Mouse (Mus musculus) testis, adult 2 months (tissue): Measurements from ENCODE around the gene Dyrk1a.

ENCODE experiments used
- CTCF ChIP-seq: fragments of 200-500 bp; IDR thresholded peaks from 2 replicates; pipeline ENCODE4 v1.5.1; 2012; ENCODE audit warnings: low read depth, mild to moderate bottlenecking, inconsistent platforms, low read length, moderate library complexity; ENCODE audit not compliant: control insufficient read depth, insufficient read depth, insufficient replicate concordance
- POLR2A ChIP-seq: fragments of 200-500 bp; IDR thresholded peaks from 2 replicates; pipeline ENCODE4 v1.6.1; 2012; ENCODE audit warnings: low read depth, mild to moderate bottlenecking, inconsistent platforms, low read length, moderate library complexity; ENCODE audit not compliant: control insufficient read depth

- TF ChIP-seq CTCF = no peak
- TF ChIP-seq POLR2A = no peak
Measured at GRCm38 (mm10) chr16:94649861-94650260, 80.1 kb downstream of the Dyrk1a start.
